ENCODE assay signal across 8 mouse cellular contexts in genomic region chr4:41759206-41759605, GRCm38 (mm10). TPM values are rescaled to one million over a fixed set of nuclear protein-coding genes. Genes with fewer than 3 reads are reported as not detected.
DNase-seq lines count a peak whose midpoint lies in the region; ATAC-seq and TF ChIP-seq lines count a peak whose summit lies in the region.
"Had no signal": no experiment of that assay in that cellular context is flagged by ENCODE, and none has a peak within 500 bp of the region (broad histone marks: within the 10 kb centered on the region; RNA-seq: fewer than 3 reads in every experiment).

No protein-coding gene starts in this region.

- H3K27ac ChIP-seq in lung, embryonic 15.5 days: peak overlapping the region; percentile 90; the same call in 1 of the 2 replicates
- H3K27ac ChIP-seq in cortical plate, adult 2 months (ENCODE audit: insufficient read depth, low read length): peak overlapping the region; percentile 36; the same call in 1 of the 2 replicates
- peak overlapping the region; percentile 95 for H3K27ac ChIP-seq in intestine, embryonic 16.5 days (ENCODE audit: low read length)
- peak overlapping the region; percentile 98 for H3K27ac ChIP-seq in liver, postnatal 0 days (ENCODE audit: low read depth)
- no peak overlapping the region for H3K27ac ChIP-seq in forebrain, embryonic 13.5 days

- no peak for DNase-seq in lung, adult 18-20 months
- peak; percentile 72 for DNase-seq in liver, postnatal 0 days
- DNase-seq in thymus, adult 18-20 months: no peak

- no peaks in the 10 kb centered on the region for H3K27me3 ChIP-seq in lung, embryonic 15.5 days
- no peaks in the 10 kb centered on the region for H3K27me3 ChIP-seq in intestine, embryonic 16.5 days (replicated peaks; ENCODE audit: control insufficient read depth, insufficient read depth, low read length)
- no peaks in the 10 kb centered on the region for H3K27me3 ChIP-seq in liver, postnatal 0 days (ENCODE audit: insufficient read depth, low read length)
- H3K27me3 ChIP-seq in forebrain, embryonic 13.5 days: no peaks in the 10 kb centered on the region

- TF ChIP-seq POLR2A in cortical plate, adult 2 months (IDR thresholded peaks at IDR 0.05; ENCODE audit: extremely low read depth, insufficient read depth, low read length): peak; percentile 26; the same call in 1 of the 2 replicates

- no peak for TF ChIP-seq CTCF in cortical plate, adult 2 months (IDR thresholded peaks at IDR 0.05; ENCODE audit: extremely low read depth, insufficient read depth, low read length)
- no peak for TF ChIP-seq CTCF in liver, postnatal 0 days (IDR thresholded peaks at IDR 0.05; ENCODE audit: low read depth)

- no peak overlapping the region for H3K4me3 ChIP-seq in lung, embryonic 15.5 days
- H3K4me3 ChIP-seq in cortical plate, adult 2 months (ENCODE audit: insufficient read depth, low read length): no peak overlapping the region
- no peak overlapping the region for H3K4me3 ChIP-seq in intestine, embryonic 16.5 days (ENCODE audit: low read length)
- no peak overlapping the region for H3K4me3 ChIP-seq in liver, postnatal 0 days (ENCODE audit: low read depth, low read length)
- no peak overlapping the region for H3K4me3 ChIP-seq in forebrain, embryonic 13.5 days

- H3K36me3 ChIP-seq in lung, embryonic 15.5 days: 0 out of 2 replicates have a peak, but pooled peaks cover 6% of the 10 kb centered on the region
- 0 out of 2 replicates have a peak, but pooled peaks cover 6% of the 10 kb centered on the region for H3K36me3 ChIP-seq in intestine, embryonic 16.5 days (ENCODE audit: control insufficient read depth, insufficient read depth, low read length)
- H3K36me3 ChIP-seq in liver, postnatal 0 days (replicated peaks; ENCODE audit: insufficient read depth, low read length): peaks cover 12% of the 10 kb centered on the region
- H3K36me3 ChIP-seq in forebrain, embryonic 13.5 days (ENCODE audit: poor library complexity, severe bottlenecking): no peaks in the 10 kb centered on the region

- H3K4me2 ChIP-seq in lung, embryonic 15.5 days: no peak overlapping the region
- peak overlapping the region; percentile 75; the same call in 1 of the 2 replicates for H3K4me2 ChIP-seq in intestine, embryonic 16.5 days (ENCODE audit: low read depth, low read length)
- H3K4me2 ChIP-seq in liver, postnatal 0 days (ENCODE audit: low read depth, low read length): peak overlapping the region; percentile 70
- H3K4me2 ChIP-seq in forebrain, embryonic 13.5 days: no peak overlapping the region

- no peak for ATAC-seq in lung, embryonic 15.5 days (ENCODE audit: borderline replicate concordance, extremely low read depth, low FRiP score, low TSS enrichment)
- ATAC-seq in intestine, embryonic 16.5 days: no peak
- peak; percentile 18 for ATAC-seq in liver, postnatal 0 days
- ATAC-seq in forebrain, embryonic 13.5 days: no peak

- H3K9ac ChIP-seq in lung, embryonic 15.5 days: no peak overlapping the region
- peak overlapping the region; percentile 73 for H3K9ac ChIP-seq in intestine, embryonic 16.5 days (ENCODE audit: low read depth, low read length)
- no peak overlapping the region for H3K9ac ChIP-seq in liver, postnatal 0 days (replicated peaks)
- no peak overlapping the region for H3K9ac ChIP-seq in forebrain, embryonic 13.5 days

- 66% methylated on average over 9 of the region's 9 CpGs for WGBS in lung, embryonic 15.5 days
- 76% methylated on average over 9 of the region's 9 CpGs for WGBS in intestine, embryonic 16.5 days
- 61% methylated on average over 9 of the region's 9 CpGs for WGBS in liver, postnatal 0 days (ENCODE audit: insufficient replicate concordance)
- 88% methylated on average over 9 of the region's 9 CpGs for WGBS in forebrain, embryonic 13.5 days

- H3K4me1 ChIP-seq in lung, embryonic 15.5 days: peaks cover 51% of the 10 kb centered on the region
- H3K4me1 ChIP-seq in cortical plate, adult 2 months (ENCODE audit: control insufficient read depth, insufficient read depth, low read length): peaks cover 20% of the 10 kb centered on the region
- peaks cover 47% of the 10 kb centered on the region for H3K4me1 ChIP-seq in intestine, embryonic 16.5 days (ENCODE audit: control insufficient read depth, insufficient read depth, low read length)
- peaks cover 41% of the 10 kb centered on the region for H3K4me1 ChIP-seq in liver, postnatal 0 days (ENCODE audit: insufficient read depth)
- H3K4me1 ChIP-seq in forebrain, embryonic 13.5 days: peaks cover 44% of the 10 kb centered on the region

- H3K9me3 ChIP-seq in lung, embryonic 15.5 days: no peaks in the 10 kb centered on the region
- no peaks in the 10 kb centered on the region for H3K9me3 ChIP-seq in intestine, embryonic 16.5 days (ENCODE audit: control insufficient read depth, low read length)
- no peaks in the 10 kb centered on the region for H3K9me3 ChIP-seq in liver, postnatal 0 days (ENCODE audit: low read length)
- no peaks in the 10 kb centered on the region for H3K9me3 ChIP-seq in forebrain, embryonic 13.5 days (replicated peaks)

- 0 out of 2 replicates have a peak, but pooled peaks have one; percentile 8 for TF ChIP-seq EP300 in liver, postnatal 0 days (IDR thresholded peaks at IDR 0.05; ENCODE audit: low read depth)

RNA-seq across cellular contexts. Expression of gene Sigmar1, which starts 3.2 kb away (rescaled TPM):
- 75.5 and 80.2 TPM in 2 replicates for polyA plus RNA-seq in lung, embryonic 15.5 days (2015; fragmentation: Nextera tagmentation; extraction: Ambion mirVana)
- polyA plus RNA-seq in cortical plate, adult 2 months (2012; rRNA removed): 80.7 and 83.9 TPM in 2 replicates
- 105 and 111 TPM in 2 replicates for polyA plus RNA-seq in intestine, embryonic 16.5 days (2015; fragmentation: Nextera tagmentation; extraction: Ambion mirVana)
- 73.2 and 77.7 TPM in 2 replicates for polyA plus RNA-seq in liver, postnatal 0 days (2015; fragmentation: Nextera tagmentation; extraction: Ambion mirVana)
- polyA plus RNA-seq in forebrain, embryonic 13.5 days (2015; fragmentation: Nextera tagmentation; extraction: Ambion mirVana): 47.5 and 55.4 TPM in 2 replicates

RNA-seq across cellular contexts. Expression of gene Galt, which starts 4.2 kb away (rescaled TPM):
- polyA plus RNA-seq in lung, embryonic 15.5 days (2015; fragmentation: Nextera tagmentation; extraction: Ambion mirVana): 29.2 and 30.8 TPM in 2 replicates
- polyA plus RNA-seq in cortical plate, adult 2 months (2012; rRNA removed): 269 and 276 TPM in 2 replicates
- 93.4 and 103 TPM in 2 replicates for polyA plus RNA-seq in intestine, embryonic 16.5 days (2015; fragmentation: Nextera tagmentation; extraction: Ambion mirVana)
- 40.9 and 46.2 TPM in 2 replicates for polyA plus RNA-seq in liver, postnatal 0 days (2015; fragmentation: Nextera tagmentation; extraction: Ambion mirVana)
- polyA plus RNA-seq in forebrain, embryonic 13.5 days (2015; fragmentation: Nextera tagmentation; extraction: Ambion mirVana): 16.2 and 17.5 TPM in 2 replicates

RNA-seq across cellular contexts. Expression of gene Ccl27a, which starts 14.8 kb away (rescaled TPM):
- 28.8 and 30.5 TPM in 2 replicates for polyA plus RNA-seq in lung, embryonic 15.5 days (2015; fragmentation: Nextera tagmentation; extraction: Ambion mirVana)
- 697 and 730 TPM in 2 replicates for polyA plus RNA-seq in cortical plate, adult 2 months (2012; rRNA removed)
- polyA plus RNA-seq in intestine, embryonic 16.5 days (2015; fragmentation: Nextera tagmentation; extraction: Ambion mirVana): 24.3 and 26.8 TPM in 2 replicates
- 10.1 and 11.7 TPM in 2 replicates for polyA plus RNA-seq in liver, postnatal 0 days (2015; fragmentation: Nextera tagmentation; extraction: Ambion mirVana)
- polyA plus RNA-seq in forebrain, embryonic 13.5 days (2015; fragmentation: Nextera tagmentation; extraction: Ambion mirVana): 159 and 175 TPM in 2 replicates

RNA-seq across cellular contexts. Expression of gene Arid3c, which starts 28.3 kb away (rescaled TPM):
- not detected in 2 replicates for polyA plus RNA-seq in lung, embryonic 15.5 days (2015; fragmentation: Nextera tagmentation; extraction: Ambion mirVana)
- 0.34 and 0.46 TPM in 2 replicates for polyA plus RNA-seq in cortical plate, adult 2 months (2012; rRNA removed)
- polyA plus RNA-seq in intestine, embryonic 16.5 days (2015; fragmentation: Nextera tagmentation; extraction: Ambion mirVana): not detected in 2 replicates
- not detected in 2 replicates for polyA plus RNA-seq in liver, postnatal 0 days (2015; fragmentation: Nextera tagmentation; extraction: Ambion mirVana)
- polyA plus RNA-seq in forebrain, embryonic 13.5 days (2015; fragmentation: Nextera tagmentation; extraction: Ambion mirVana): 0.26 TPM in 2 replicates
- polyA plus RNA-seq: gonadal fat pad, adult 2 months had no signal

RNA-seq across cellular contexts. Expression of gene Dctn3, which starts 36.2 kb away (rescaled TPM):
- 133 and 136 TPM in 2 replicates for polyA plus RNA-seq in lung, embryonic 15.5 days (2015; fragmentation: Nextera tagmentation; extraction: Ambion mirVana)
- 205 TPM in 2 replicates for polyA plus RNA-seq in cortical plate, adult 2 months (2012; rRNA removed)
- 136 and 143 TPM in 2 replicates for polyA plus RNA-seq in intestine, embryonic 16.5 days (2015; fragmentation: Nextera tagmentation; extraction: Ambion mirVana)
- 64.0 and 65.2 TPM in 2 replicates for polyA plus RNA-seq in liver, postnatal 0 days (2015; fragmentation: Nextera tagmentation; extraction: Ambion mirVana)
- 259 and 262 TPM in 2 replicates for polyA plus RNA-seq in forebrain, embryonic 13.5 days (2015; fragmentation: Nextera tagmentation; extraction: Ambion mirVana)

Comparison
In these comparisons a context has a peak if more than half of its experiments do, and no peak if none do; other contexts are left out.
1. H3K4me2 ChIP-seq: peak in intestine, embryonic 16.5 days (single experiment) and liver, postnatal 0 days (single experiment); none in lung, embryonic 15.5 days (single experiment) and forebrain, embryonic 13.5 days (single experiment).